Mouse (Mus musculus): ENCODE data around the gene Gab3.

- TF ChIP-seq POLR2A (IDR thresholded peaks at IDR 0.05; ENCODE audit: insufficient read length, low read depth) (no peak), TCF12 (IDR thresholded peaks at IDR 0.05; ENCODE audit: insufficient read depth, poor library complexity, severe bottlenecking) (no peak), MAX (IDR thresholded peaks at IDR 0.05; ENCODE audit: low read depth) (no peak), E2F4 (IDR thresholded peaks at IDR 0.05; ENCODE audit: insufficient read depth) (no peak), USF1 (IDR thresholded peaks at IDR 0.05; ENCODE audit: low read depth) (no peak), MYOD1 (IDR thresholded peaks at IDR 0.05; ENCODE audit: control insufficient read depth in 1 of 3, insufficient read length in 2 of 3, low read depth in 2 of 3) (no peak)
These were observed 396 bp upstream of the Gab3 start for GRCm38 (mm10) chrX:75085654-75086053.

All from myocyte (in vitro differentiated cells).